Mouse (Mus musculus) heart, adult 2 months (tissue): ENCODE results near the gene Rec8. TPM values are rescaled to one million over a fixed set of nuclear protein-coding genes. Genes with fewer than 3 reads are reported as not detected.

Experiments used
- DNase-seq, 2 experiments: peaks; one replicate each; pipeline ENCODE4 v3.0.0; 2021
- H3K27ac ChIP-seq: fragments of 200-600 bp; 2 replicates; pipeline ENCODE4 v1.8.1; 2022
- H3K27me3 ChIP-seq: fragments of 200-500 bp; 2 replicates; pipeline ENCODE4 v1.6.1; 2012; ENCODE audit warnings: mild to moderate bottlenecking, low read length, inconsistent platforms, mixed read lengths; ENCODE audit not compliant: control insufficient read depth, insufficient read depth
- H3K36me3 ChIP-seq: fragments of 200-500 bp; 2 replicates; pipeline ENCODE4 v1.6.1; 2012; ENCODE audit warnings: low read length, inconsistent platforms; ENCODE audit not compliant: control insufficient read depth, insufficient read depth
- H3K4me1 ChIP-seq: fragments of 200-500 bp; 2 replicates; pipeline ENCODE4 v1.6.1; 2011; ENCODE audit warnings: low read length; ENCODE audit not compliant: control insufficient read depth, insufficient read depth
- H3K4me3 ChIP-seq: fragments of 200-600 bp; 2 replicates; pipeline ENCODE4 v1.8.1; 2022
- H3K79me2 ChIP-seq: fragments of 200-500 bp; replicated peaks from 2 replicates; pipeline ENCODE4 v1.6.1; 2012; ENCODE audit warnings: mild to moderate bottlenecking, inconsistent platforms, low read length, moderate library complexity, mixed read lengths; ENCODE audit not compliant: control insufficient read depth, insufficient read depth
- H3K9ac ChIP-seq: fragments of 200-500 bp; 2 replicates; pipeline ENCODE4 v1.6.1; 2012; ENCODE audit warnings: low read depth, mild to moderate bottlenecking, control low read depth, inconsistent platforms, low read length, mixed read lengths
- CTCF ChIP-seq: fragments of 200-600 bp; IDR thresholded peaks from 2 replicates; pipeline ENCODE4 v1.8.1; 2022; ENCODE audit warnings: antibody characterized with exemption, mild to moderate bottlenecking, moderate library complexity
- EP300 ChIP-seq: fragments of 200-500 bp; IDR thresholded peaks from 2 replicates; pipeline ENCODE4 v1.6.1; 2011; ENCODE audit warnings: low read depth, low read length, control low read depth; ENCODE audit not compliant: insufficient read depth
- POLR2A ChIP-seq: fragments of 200-500 bp; IDR thresholded peaks from 2 replicates; pipeline ENCODE4 v1.6.1; 2011; ENCODE audit warnings: mild to moderate bottlenecking, low read depth, low read length, control low read depth; ENCODE audit not compliant: insufficient read depth
- WGBS: fragments of 180-500 bp; shearing (Covaris S2); methylation state at CpG from one replicate; pipeline ENCODE4 v1.1.7; 2018; 5-methylcytosine and 5-hydroxymethylcytosine counted together
- intact Hi-C: fragments of 180-260 bp; cut with DNase I; formaldehyde crosslinking; loops from one replicate; pipeline ENCODE4 v1.15.1; 2025
- polyA plus RNA-seq: library from polyadenylated mRNA; depleted of rRNA; stranded (reverse); fragments of >200 nt; gene quantifications from 2 replicates; pipeline ENCODE4 v1.2.3, GENCODE M21; 2012
- total RNA-seq, 2 experiments: library from RNA; stranded (reverse); gene quantifications; 2 replicates each; pipeline ENCODE4 v1.2.3; 2021

Rec8 gene
- total and polyA plus RNA-seq, 3 experiments = 0.29 to 0.32 TPM; not detected in 1

- intact Hi-C loops = loop anchor here (2.0 kb wide), 1 partner anchor 117 kb away; the partner anchor contains the start of genes Dhrs1 and Nop9
- H3K4me3 ChIP-seq = no peak overlapping the region
- DNase-seq = peak in 1 of 2 experiments; percentile 32
- no peak overlapping the region for H3K9ac ChIP-seq
- H3K27me3 ChIP-seq = no peaks in the 10 kb centered on the region
- no peaks in the 10 kb centered on the region for H3K79me2 ChIP-seq
- no peaks in the 10 kb centered on the region for H3K4me1 ChIP-seq
- no peaks in the 10 kb centered on the region for H3K36me3 ChIP-seq
- H3K27ac ChIP-seq = no peak overlapping the region
- WGBS = 80% methylated on average over 27 of the region's 27 CpGs
- no peak for TF ChIP-seq EP300
- TF ChIP-seq POLR2A = no peak
Observed at GRCm38 (mm10) chr14:55628077-55628827, 10.4 kb downstream of the Rec8 start.

- H3K9ac ChIP-seq = no peak overlapping the region
- H3K79me2 ChIP-seq = no peaks in the 10 kb centered on the region
- intact Hi-C loops = loop anchor here (2.0 kb wide), 1 partner anchor 115 kb away; the partner anchor contains the start of genes Dhrs1 and Nop9
- peak; percentile 40 to 77 for DNase-seq
- H3K4me1 ChIP-seq = no peaks in the 10 kb centered on the region
- peak; percentile 95 for TF ChIP-seq CTCF
- no peak for TF ChIP-seq POLR2A
- no peaks in the 10 kb centered on the region for H3K36me3 ChIP-seq
- no peaks in the 10 kb centered on the region for H3K27me3 ChIP-seq
- H3K4me3 ChIP-seq = no peak overlapping the region
- H3K27ac ChIP-seq = no peak overlapping the region
- WGBS = 45% methylated on average over 5 of the region's 5 CpGs
Observed at GRCm38 (mm10) chr14:55629312-55629711, 11.5 kb downstream of the Rec8 start.

GRCm38 (mm10) chr14:55634874-55635522 is 17.2 kb downstream of the Rec8 start:
- Histone ChIP-seq H3K9ac (peak overlapping the region; percentile 80), H3K27ac (peak overlapping the region; percentile 81), H3K27me3 (no peaks in the 10 kb centered on the region), H3K4me3 (peak overlapping the region; percentile 73), H3K4me1 (no peaks in the 10 kb centered on the region), H3K36me3 (peaks cover 2% of the 10 kb centered on the region; the same call in 1 of the 2 replicates), H3K79me2 (no peaks in the 10 kb centered on the region)
- WGBS = 4% methylated on average over 23 of the region's 23 CpGs
- intact Hi-C loops = loop anchor here (5.0 kb wide), 1 partner anchor 37 kb away; the partner anchor contains the start of genes Gmpr2 and Nedd8
- TF ChIP-seq EP300 (no peak), CTCF (no peak), POLR2A (no peak)
- peak in 1 of 2 experiments; percentile 54 for DNase-seq

GRCm38 (mm10) chr14:55635523-55636007 is 17.7 kb downstream of the Rec8 start, which contains the start of gene Ipo4:
Ipo4 (minus strand) TSS chr14:55635957.
- Histone ChIP-seq H3K36me3 (peaks cover 2% of the 10 kb centered on the region; the same call in 1 of the 2 replicates), H3K27me3 (no peaks in the 10 kb centered on the region), H3K9ac (peak within 1 kb of the TSS; percentile 80), H3K4me3 (peak within 1 kb of the TSS; percentile 73), H3K79me2 (0 out of 2 replicates have a peak, but pooled peaks cover 2% of the 10 kb centered on the region), H3K27ac (peak within 1 kb of the TSS; percentile 81), H3K4me1 (no peaks in the 10 kb centered on the region)
- under 1% methylated on average over 33 of the region's 33 CpGs for WGBS
- TF ChIP-seq EP300 (peak; percentile 79; the same call in 1 of the 2 replicates), CTCF (no peak), POLR2A (peak; percentile 86)
- intact Hi-C loops = loop anchor here (2.0 to 5.0 kb wide), 2 partner anchors 37 to 45 kb away; partner anchors contain the start of genes Gmpr2, Nedd8 and Tinf2
- DNase-seq = peak; percentile 89 to 90

- 0 out of 2 replicates have a peak, but pooled peaks cover 2% of the 10 kb centered on the region for H3K79me2 ChIP-seq
- no peak within 1 kb of the TSS for H3K27ac ChIP-seq
- no peak within 1 kb of the TSS for H3K9ac ChIP-seq
- peaks cover 3% of the 10 kb centered on the region for H3K4me1 ChIP-seq
- intact Hi-C loops = loop anchor here (2.0 to 5.0 kb wide), 2 partner anchors 35 to 43 kb away; partner anchors contain the start of genes Gmpr2, Nedd8 and Tinf2
- DNase-seq = no peak
- H3K36me3 ChIP-seq = peaks cover 2% of the 10 kb centered on the region; the same call in 1 of the 2 replicates
- no peaks in the 10 kb centered on the region for H3K27me3 ChIP-seq
- no peak within 1 kb of the TSS for H3K4me3 ChIP-seq
- TF ChIP-seq POLR2A = no peak
- TF ChIP-seq CTCF = no peak
- no peak for TF ChIP-seq EP300
- 92% methylated on average over 9 of the region's 9 CpGs for WGBS
Observed at GRCm38 (mm10) chr14:55637795-55638194, 20.0 kb downstream of the Rec8 start, which contains the start of gene Gm49378. Gm49378 (minus strand) TSS chr14:55637895.
